Mouse (Mus musculus) megakaryocyte, embryonic 14.5 days (primary cell): Measurements from ENCODE around the gene Cfap58. TPM values are rescaled to one million over a fixed set of nuclear protein-coding genes. Genes with fewer than 3 reads are reported as not detected.

Experiments
- H3K27me3 ChIP-seq: replicated peaks from 2 replicates; pipeline ENCODE3; 2012; ENCODE audit warnings: inconsistent platforms
- H3K36me3 ChIP-seq: replicated peaks from 2 replicates; pipeline ENCODE3; 2012; ENCODE audit warnings: low read length, inconsistent platforms, mixed read lengths
- H3K4me1 ChIP-seq: 2 replicates; pipeline ENCODE4 v1.6.1; 2012; ENCODE audit warnings: inconsistent platforms
- H3K4me3 ChIP-seq: replicated peaks from 2 replicates; pipeline ENCODE3; 2012; ENCODE audit warnings: moderate library complexity, mild to moderate bottlenecking, inconsistent platforms
- H3K9me3 ChIP-seq: 2 replicates; pipeline ENCODE4 v1.6.1; 2012; ENCODE audit warnings: inconsistent platforms
- FLI1 ChIP-seq: IDR thresholded peaks from 2 replicates; pipeline ENCODE4 v1.6.1; 2012; ENCODE audit warnings: low read length, inconsistent platforms, mixed read lengths
- GATA1 ChIP-seq: IDR thresholded peaks from 3 replicates; pipeline ENCODE4 v1.6.1; 2012; ENCODE audit warnings: mixed read lengths, low read length, inconsistent platforms, borderline replicate concordance
- polyA plus RNA-seq: library from polyadenylated mRNA; stranded (reverse); fragments of >175 nt; gene quantifications from 2 replicates; pipeline ENCODE4 v1.2.3, GENCODE M21; 2012; ENCODE audit warnings: low replicate concordance; ENCODE audit not compliant: insufficient read depth

Cfap58 gene
- polyA plus RNA-seq, 1 experiment: not detected

DNA sequence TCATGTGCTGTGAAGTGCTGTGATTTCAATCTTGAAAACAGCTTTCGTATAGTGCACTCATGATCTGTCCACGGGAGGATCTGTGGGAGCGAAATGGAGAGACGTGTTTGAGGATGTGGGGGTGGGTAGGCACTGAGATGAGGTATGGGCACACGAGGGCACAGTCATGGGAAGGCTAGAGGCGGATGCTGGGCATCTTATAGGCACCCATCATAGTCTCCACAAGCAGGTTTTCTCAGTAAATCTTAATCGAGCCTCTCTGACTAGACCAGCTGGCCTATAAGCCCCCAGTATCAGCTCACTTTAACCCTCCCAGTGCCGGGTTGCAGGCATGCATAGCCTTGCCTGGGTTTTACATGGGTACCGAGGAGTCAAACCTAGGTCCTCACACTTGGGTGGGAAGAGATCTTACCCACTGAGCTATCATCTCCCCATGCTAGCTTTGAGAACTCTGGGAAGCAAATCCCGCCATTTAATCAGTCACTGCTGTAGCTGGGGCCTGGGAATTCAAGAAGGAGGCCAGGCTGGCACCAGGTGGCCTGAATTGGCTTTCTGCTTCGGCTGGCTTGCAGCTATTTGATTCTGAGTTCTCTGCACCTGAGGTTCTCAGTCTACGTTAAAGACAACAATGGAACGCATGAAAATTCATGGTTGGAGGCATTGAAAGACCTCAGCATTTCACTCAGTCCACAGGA is 51.6 kb downstream of the Cfap58 start:
- H3K36me3 ChIP-seq: no peaks in the 10 kb centered on the region
- H3K4me3 ChIP-seq: no peak overlapping the region
- no peaks in the 10 kb centered on the region for H3K4me1 ChIP-seq
- TF ChIP-seq FLI1 (no peak), GATA1 (no peak)
- H3K27me3 ChIP-seq: peaks cover 6% of the 10 kb centered on the region
- no peaks in the 10 kb centered on the region for H3K9me3 ChIP-seq

DNA sequence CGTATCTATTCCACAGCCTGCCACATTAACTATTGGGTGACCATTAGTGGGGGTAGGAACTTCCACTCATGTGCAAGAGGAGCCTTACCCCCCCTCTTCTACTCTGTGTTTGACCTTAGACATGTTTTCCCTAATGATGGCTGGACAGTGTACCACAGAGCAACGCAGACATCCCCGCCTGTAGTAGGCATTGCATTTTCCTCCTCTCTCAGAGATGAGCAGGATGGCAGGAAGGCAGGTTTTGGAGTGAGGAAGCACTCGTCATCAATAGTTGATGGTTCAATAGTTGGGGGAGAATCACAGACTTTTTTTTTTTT is 52.1 kb downstream of the Cfap58 start:
- no peaks in the 10 kb centered on the region for H3K36me3 ChIP-seq
- TF ChIP-seq FLI1 (no peak), GATA1 (no peak)
- H3K27me3 ChIP-seq: peaks cover 6% of the 10 kb centered on the region
- no peak overlapping the region for H3K4me3 ChIP-seq
- no peaks in the 10 kb centered on the region for H3K9me3 ChIP-seq
- H3K4me1 ChIP-seq: no peaks in the 10 kb centered on the region

DNA sequence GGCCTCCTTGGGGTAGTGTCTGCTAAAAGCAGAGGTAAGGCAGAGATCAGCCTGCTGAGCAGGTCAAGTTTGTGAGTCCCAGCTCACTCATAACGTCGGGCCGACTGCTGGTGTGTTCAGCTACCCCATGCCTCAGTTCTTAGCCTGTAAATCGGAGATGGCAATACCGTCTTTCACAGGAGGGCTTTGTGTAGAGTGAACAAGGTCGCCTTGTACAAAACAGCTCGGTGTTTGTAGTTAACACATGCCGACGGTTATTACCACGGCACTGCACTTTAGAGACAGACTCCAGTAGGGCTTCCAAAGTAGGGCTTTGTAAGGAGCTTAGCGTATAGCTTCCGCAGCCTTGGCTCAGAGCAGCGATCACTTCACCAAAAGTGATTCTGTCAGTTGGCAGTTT is 63.8 kb downstream of the Cfap58 start:
- Histone ChIP-seq H3K4me3 (no peak overlapping the region), H3K36me3 (no peaks in the 10 kb centered on the region), H3K9me3 (no peaks in the 10 kb centered on the region; the same call in 1 of the 2 replicates), H3K27me3 (no peaks in the 10 kb centered on the region), H3K4me1 (no peaks in the 10 kb centered on the region)
- TF ChIP-seq FLI1: no peak
- no peak for TF ChIP-seq GATA1

DNA sequence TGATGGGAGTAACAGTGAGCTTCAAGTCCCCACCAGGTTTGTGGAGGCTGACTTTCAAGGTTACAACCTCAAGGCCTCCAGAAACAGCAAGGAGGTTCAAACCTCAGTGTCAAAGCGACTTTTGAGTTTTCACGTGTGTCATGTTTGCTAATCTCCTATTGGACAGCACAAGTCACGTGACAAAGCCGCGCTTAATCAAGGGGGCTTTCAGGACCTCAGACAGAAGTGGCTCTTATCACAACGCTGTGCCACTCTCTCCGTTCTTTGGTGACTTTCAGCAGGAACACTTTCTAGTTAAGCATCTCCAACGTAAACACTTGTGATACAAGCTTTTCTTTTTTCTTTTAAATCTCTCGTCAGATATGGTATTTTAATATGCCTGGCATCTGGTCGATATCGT is 64.3 kb downstream of the Cfap58 start:
- Histone ChIP-seq H3K9me3 (no peaks in the 10 kb centered on the region; the same call in 1 of the 2 replicates), H3K36me3 (no peaks in the 10 kb centered on the region), H3K4me1 (no peaks in the 10 kb centered on the region), H3K27me3 (no peaks in the 10 kb centered on the region), H3K4me3 (no peak overlapping the region)
- no peak for TF ChIP-seq GATA1
- no peak for TF ChIP-seq FLI1

DNA sequence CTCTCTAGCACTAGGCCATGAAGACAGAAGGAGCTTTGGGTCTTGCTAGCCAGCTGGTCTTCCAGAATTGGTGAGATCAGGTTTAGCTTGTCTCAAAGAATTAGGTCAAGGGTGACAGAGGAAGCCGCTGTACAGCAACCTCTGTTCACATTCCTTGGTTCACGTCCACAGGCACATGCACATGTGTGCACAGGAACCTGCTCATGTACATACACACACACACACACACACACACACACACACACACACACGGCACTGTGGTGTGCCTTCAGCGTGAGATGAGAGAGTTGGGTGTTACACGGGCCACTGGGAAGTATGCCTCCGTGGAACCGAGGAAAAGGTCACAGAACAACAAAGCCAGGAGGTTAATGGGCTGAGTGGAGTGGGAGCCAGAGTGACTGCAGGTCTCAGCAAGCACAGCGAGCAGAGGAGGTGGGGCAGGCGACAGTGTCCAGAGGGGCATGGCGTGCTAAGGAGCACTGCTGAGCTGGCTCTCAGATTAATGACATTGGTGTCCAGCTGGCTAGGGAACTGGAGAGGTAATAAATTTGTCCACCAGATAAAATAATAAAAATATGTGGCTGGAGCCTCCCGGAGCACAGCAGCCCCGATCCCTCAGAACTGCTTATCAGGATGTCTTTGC is 71.4 kb downstream of the Cfap58 start:
- no peak for TF ChIP-seq FLI1
- no peak for TF ChIP-seq GATA1
- no peaks in the 10 kb centered on the region for H3K4me1 ChIP-seq

DNA sequence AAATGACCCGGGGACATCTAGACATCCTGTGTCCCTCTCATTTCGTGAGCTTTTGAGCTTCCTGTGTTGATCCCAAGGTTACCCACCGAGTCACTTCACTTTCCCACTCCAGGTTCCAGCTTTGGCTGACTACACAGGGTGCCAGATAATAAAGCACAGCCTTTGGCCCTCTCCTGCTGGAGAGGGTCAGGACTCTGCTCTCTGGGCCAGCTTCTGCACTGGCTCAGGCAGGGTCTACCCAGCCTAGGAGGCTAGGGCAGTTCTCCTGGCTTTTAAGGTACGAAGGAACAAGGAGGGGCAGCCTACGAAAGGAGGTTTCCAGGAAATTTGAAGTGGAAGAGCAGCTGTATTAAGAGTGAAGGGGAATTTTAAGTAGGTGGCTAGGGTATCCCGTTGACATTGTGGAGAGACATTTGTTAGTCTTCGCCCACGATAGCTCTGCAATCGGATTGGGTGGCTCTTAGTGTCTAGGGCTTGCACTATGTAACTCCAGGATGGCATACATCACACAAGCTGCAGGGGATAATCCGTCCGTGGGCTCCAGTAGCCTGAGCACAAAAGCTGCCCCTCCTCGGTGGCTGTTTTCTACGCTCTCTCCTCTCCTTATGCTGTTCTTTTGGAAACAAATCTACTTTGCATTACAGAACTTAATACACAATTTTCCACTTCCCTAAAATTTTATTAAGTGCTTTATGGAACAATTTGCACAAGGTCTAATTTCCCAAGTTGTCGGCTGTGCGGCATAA is 72.3 kb downstream of the Cfap58 start:
- H3K9me3 ChIP-seq: no peaks in the 10 kb centered on the region; the same call in 1 of the 2 replicates
- no peak overlapping the region for H3K4me3 ChIP-seq
- TF ChIP-seq GATA1 (no peak), FLI1 (no peak)
- no peaks in the 10 kb centered on the region for H3K36me3 ChIP-seq
- H3K27me3 ChIP-seq: no peaks in the 10 kb centered on the region
- no peaks in the 10 kb centered on the region for H3K4me1 ChIP-seq

More for the DNA sequence above, 71.4 kb downstream of the Cfap58 start:
- no peaks in the 10 kb centered on the region; the same call in 1 of the 2 replicates for H3K9me3 ChIP-seq
- no peaks in the 10 kb centered on the region for H3K27me3 ChIP-seq
- H3K4me3 ChIP-seq: no peak overlapping the region
- H3K36me3 ChIP-seq: no peaks in the 10 kb centered on the region

DNA sequence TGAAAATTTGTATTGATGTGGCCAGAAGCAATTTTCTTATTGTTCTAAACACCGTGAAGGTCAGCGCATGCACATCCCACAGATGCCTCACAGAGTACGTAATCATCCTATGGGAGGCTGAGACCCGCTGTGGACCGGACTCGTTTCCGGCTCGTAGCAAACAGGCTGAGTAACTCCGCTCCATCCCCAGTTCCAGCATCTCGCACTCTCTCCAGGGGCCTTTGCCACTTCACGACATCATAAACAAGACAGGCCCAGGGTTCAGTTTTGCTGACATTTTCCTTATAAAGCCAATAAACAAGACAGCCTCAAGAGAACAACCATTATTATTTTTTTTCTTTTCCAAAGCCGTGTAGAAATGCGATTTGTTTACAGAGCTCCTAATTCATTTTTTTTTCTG is 82.6 kb downstream of the Cfap58 start:
- Histone ChIP-seq H3K36me3 (no peaks in the 10 kb centered on the region), H3K4me3 (no peak overlapping the region)
- TF ChIP-seq FLI1: no peak
- TF ChIP-seq GATA1: no peak

DNA sequence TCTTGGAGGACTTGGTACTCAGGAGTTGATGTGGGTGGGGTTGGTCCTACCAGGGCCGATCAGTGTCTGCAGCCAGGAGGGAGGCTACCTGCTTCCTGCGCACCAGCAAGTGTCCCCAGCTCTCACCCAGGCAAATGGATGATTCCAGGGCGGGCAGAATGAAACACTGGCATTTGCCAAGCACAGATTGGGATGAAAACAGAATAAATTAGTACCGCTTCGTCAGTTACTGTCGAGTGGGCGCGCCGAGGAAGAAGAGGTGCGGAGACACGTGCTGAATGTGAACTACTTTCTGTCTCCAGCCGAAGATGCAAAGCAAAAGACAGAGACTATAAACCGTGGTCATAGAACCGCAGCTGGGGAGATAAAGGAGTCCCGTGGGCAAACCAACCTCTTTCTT is 84.0 kb downstream of the Cfap58 start:
- TF ChIP-seq FLI1: no peak
- TF ChIP-seq GATA1: no peak
- no peak overlapping the region for H3K4me3 ChIP-seq
- 0 out of 2 replicates have a peak, but pooled peaks cover 2% of the 10 kb centered on the region for H3K9me3 ChIP-seq
- H3K4me1 ChIP-seq: peaks cover 10% of the 10 kb centered on the region
- H3K27me3 ChIP-seq: peaks cover 3% of the 10 kb centered on the region
- no peaks in the 10 kb centered on the region for H3K36me3 ChIP-seq

More for the DNA sequence above, 82.6 kb downstream of the Cfap58 start:
- Histone ChIP-seq H3K4me1 (peaks cover 10% of the 10 kb centered on the region), H3K9me3 (0 out of 2 replicates have a peak, but pooled peaks cover 2% of the 10 kb centered on the region), H3K27me3 (no peaks in the 10 kb centered on the region)

DNA sequence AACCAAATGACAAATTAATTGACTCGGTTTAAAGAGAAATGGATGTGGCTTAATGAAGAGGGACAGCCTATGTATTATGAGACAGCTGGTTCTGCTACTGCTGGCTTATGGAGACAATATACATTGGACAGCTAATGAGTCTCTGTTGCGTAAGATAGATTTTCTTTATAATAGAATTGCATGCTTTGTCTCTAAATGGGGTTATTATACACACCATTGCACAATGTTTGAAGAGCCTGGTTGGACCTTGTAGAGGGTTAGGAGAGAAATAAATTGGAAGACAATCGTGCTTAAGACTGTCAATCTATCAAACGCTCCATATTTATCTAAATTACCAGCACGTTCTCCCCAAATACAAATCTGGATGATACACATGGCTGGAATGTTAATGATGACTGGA is 85.3 kb downstream of the Cfap58 start:
- peaks cover 10% of the 10 kb centered on the region for H3K4me1 ChIP-seq
- peaks cover 3% of the 10 kb centered on the region for H3K27me3 ChIP-seq
- no peak overlapping the region for H3K4me3 ChIP-seq
- 0 out of 2 replicates have a peak, but pooled peaks cover 2% of the 10 kb centered on the region for H3K9me3 ChIP-seq
- TF ChIP-seq FLI1 (no peak), GATA1 (no peak)
- no peaks in the 10 kb centered on the region for H3K36me3 ChIP-seq

DNA sequence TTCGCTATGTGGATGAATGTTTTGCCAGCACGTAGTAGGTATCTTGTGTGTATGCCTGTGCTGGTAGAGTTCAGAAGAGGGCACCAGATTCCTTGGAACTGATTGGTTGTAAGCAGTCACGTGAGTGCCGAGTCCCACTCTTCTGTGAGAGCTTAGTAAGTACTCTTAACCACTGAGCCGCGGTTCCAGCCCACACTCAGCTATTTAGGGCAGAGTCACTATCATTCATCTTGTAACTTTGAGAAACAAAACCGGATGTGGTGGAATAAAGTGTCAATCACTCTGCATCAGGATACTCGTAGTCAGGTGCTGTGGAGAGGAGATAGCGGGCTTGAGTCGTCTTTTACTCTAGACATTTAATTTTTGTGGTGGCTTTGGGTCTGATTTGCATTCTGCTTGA is 86.3 kb downstream of the Cfap58 start:
- Histone ChIP-seq H3K27me3 (peaks cover 3% of the 10 kb centered on the region), H3K36me3 (no peaks in the 10 kb centered on the region), H3K4me3 (no peak overlapping the region), H3K4me1 (peaks cover 10% of the 10 kb centered on the region), H3K9me3 (0 out of 2 replicates have a peak, but pooled peaks cover 2% of the 10 kb centered on the region)
- TF ChIP-seq GATA1 (no peak), FLI1 (no peak)
